Mouse (Mus musculus) cortical plate, adult 2 months (tissue): ENCODE data around the gene Tmem88.

Experiments
- CTCF ChIP-seq: fragments of 200-500 bp; IDR thresholded peaks from 2 replicates; pipeline ENCODE4 v1.5.1; 2011; ENCODE audit warnings: mild to moderate bottlenecking, control low read depth, low read length; ENCODE audit not compliant: insufficient read depth; ENCODE audit errors: extremely low read depth
- POLR2A ChIP-seq: fragments of 200-500 bp; IDR thresholded peaks from 2 replicates; pipeline ENCODE4 v1.6.1; 2011; ENCODE audit warnings: mild to moderate bottlenecking, low read length, control low read depth; ENCODE audit not compliant: insufficient read depth; ENCODE audit errors: extremely low read depth

DNA sequence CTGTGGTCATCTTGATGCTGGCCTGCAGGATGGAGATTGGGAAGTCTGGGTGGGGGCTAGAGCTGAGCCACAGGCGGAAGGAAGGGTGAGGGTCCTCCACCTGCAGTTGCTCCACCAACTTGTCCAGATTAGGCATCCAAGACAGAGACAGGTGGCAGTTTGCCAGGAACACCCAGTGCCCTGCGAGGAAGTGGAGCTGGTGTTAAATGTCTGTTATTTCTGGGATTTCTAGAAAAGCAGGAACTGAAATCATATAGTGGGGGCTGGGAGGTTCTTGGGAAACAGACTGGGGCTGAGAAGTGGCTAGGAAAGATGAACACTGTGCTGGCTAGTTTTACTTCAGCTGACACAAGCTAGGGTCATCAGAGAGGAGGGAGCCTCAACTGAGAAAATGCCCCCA is 31.3 kb upstream of the Tmem88 start:
- TF ChIP-seq CTCF = no peak
- no peak for TF ChIP-seq POLR2A
